Mouse (Mus musculus) spleen, postnatal 36 days (tissue): ENCODE results near the gene Inca1.

Experiments
- DNase-seq, 2 experiments: peaks; one replicate each; pipeline ENCODE4 v3.0.0; 2022; ENCODE audit warnings: low spot score in 2 of 2, mixed read lengths in 1 of 2

The Inca1 gene

DNA sequence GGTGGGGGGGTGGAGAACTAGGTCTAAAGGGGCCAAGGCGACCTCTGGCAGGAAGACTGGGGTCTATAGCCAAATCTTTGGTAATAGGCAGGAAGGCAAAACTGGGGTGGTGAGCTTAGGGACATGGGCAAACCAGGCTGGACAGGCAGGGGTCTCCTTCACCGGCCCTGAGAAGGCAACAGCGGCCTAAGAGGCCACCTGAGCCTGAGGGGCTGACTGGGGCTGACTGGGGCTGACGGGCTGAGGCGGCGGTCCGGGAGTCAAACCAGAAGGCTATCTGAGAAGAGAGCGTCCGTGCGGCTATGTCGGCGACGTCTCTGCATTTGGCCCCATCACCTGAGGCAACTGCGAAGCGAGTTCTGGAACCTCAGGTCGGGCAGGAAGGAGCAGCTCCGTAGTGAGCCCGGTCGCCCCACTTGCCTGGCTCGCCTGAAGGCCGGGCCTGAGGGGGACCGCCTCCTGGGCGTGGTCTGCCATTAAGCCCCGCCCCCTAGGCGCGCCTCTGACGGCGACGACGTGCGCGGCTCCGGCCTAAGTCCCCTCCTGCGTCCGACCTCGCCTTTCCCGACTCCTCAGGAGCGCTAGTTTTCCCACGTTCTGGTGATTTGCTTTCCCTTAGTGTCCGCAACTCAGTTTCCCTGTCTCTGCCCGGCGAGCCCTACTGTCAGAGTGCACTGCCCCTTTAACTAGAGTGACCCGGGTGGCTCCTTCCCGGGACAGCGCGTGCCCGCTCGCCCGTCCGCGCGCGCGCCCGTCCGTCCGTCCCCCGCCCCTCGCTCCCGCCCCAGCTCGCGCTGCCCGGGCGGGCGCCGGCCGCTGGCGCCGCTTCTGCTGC, at the start of gene Inca1, which contains the start of gene Kif1c:
Gene Inca1, minus strand, starts transcription at position 434 of the 835 bp plus-strand sequence.
Gene Kif1c, plus strand, starts transcription at position 827 of the 835 bp plus-strand sequence.
- peak; percentile 92 to 93 for DNase-seq

DNA sequence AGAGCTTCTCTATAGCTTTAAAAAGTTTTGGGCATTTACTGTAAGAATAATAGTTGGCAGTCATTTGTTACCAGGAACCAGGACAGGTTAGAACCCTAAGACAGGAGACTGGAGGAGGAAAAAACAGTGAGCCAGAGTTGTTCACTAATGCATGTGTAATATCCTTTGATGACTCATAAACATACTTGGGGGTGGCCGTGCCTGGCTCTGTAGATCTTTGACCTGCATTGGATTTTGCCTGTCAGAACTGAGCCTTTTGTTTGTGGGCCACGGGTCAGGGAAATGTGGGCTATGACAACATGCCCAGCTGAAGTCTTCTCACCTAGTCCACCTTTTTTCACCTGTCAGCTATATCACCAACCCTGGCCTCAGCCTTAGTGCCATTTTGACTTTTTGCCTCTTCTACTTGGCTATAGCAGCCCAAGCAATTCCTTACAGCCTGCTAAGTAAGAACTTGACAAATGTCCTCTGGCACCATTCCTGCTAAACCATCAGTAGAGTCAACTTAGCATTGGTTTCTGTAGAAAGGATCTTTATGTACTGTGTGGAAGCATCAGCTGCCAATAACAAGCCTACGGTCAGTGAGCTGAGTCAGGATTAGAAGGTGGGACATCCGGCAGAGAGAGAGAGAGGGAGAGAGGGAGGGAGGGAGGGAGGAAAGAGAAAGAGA, 48.1 kb upstream of the Inca1 start:
- no peak for DNase-seq

DNA sequence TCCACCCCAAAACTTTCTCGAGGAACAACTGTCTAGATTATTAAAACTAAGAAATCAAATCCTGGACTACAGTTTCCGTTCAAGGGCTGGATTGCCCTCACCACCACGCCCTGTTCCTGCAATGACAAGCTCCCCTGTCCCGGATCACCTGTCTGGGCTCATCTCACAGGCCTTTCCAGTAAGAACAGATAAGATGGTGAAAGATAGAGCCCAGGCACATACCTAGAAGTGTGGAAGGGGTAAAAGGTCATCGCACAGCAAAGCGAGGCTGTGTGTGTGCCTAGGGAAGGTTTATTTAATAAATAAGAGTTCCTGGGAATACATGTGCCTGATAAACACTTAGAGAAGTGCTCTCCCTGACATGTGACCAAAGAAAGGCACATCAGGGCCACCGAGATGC, 45.7 kb upstream of the Inca1 start:
- DNase-seq = no peak

GRCm38 (mm10) chr11:70742581-70743459, 42.9 kb upstream of the Inca1 start:
- DNase-seq = no peak

DNA sequence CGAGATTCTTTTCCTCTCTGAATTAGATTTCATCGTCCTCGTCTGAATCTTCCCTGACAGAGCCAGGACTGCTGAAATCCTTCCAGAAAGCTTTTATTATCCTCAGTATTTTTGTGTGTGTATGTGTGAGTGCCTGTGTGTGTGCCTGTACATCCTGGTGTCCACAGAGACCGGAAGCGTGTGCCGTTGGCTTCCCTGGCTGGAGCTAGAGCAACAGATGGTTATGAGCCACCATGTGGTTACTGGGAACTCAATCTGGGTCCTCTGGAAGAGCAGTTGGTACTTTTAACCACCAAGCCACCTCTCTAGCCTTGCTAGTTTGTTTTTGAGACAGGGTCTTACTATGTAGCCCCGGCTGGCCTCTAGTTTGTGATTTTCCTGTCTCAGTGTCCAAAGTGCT, 42.2 kb upstream of the Inca1 start:
- DNase-seq = no peak

DNA sequence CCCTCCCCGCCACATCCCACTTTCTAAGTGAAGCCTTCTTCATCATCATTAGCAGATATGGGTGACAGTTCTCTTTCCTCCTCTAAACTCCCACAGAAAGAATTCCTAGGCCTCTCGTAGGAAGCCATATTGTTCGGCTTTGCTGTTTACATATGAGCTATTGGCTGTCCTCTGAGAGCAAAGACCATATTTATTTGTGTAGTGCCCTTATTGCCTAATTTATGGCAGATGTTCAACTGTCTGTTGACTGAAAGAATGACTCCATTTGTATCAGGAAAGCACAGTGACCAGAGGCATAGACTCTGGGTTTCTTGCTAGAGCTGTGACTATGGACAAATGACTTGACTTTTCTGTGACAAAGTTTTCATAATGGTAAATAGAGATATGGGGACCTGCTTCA, 41.6 kb upstream of the Inca1 start:
- DNase-seq = no peak

- DNase-seq = no peak
Observed at GRCm38 (mm10) chr11:70737749-70738148, 37.8 kb upstream of the Inca1 start.

- DNase-seq = no peak
Observed at GRCm38 (mm10) chr11:70733256-70733655, 33.3 kb upstream of the Inca1 start.

GRCm38 (mm10) chr11:70731178-70731577, 31.2 kb upstream of the Inca1 start:
- no peak for DNase-seq

GRCm38 (mm10) chr11:70730427-70731038, 30.6 kb upstream of the Inca1 start:
- DNase-seq = no peak

DNA sequence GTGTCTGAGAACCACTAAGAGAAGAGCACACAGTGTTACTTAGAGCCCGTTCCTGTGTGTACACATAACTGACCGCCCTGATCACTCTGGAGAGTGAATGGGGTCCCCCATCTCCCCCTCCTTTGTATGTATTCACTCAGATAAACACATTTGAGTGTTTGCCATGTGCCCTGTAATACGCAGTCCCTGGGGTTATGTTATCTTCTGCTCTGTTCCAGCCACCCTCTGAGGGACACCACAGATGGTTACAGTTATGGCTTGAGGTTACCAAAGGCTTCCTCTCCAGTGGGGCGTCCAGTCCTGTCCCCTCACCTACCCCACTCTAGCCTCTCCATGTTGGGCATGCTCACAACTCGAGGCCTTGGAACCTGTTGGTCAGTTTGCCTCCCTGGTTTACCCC, 27.4 kb upstream of the Inca1 start:
- DNase-seq = no peak

GRCm38 (mm10) chr11:70726585-70726984, 26.6 kb upstream of the Inca1 start:
- no peak for DNase-seq

DNA sequence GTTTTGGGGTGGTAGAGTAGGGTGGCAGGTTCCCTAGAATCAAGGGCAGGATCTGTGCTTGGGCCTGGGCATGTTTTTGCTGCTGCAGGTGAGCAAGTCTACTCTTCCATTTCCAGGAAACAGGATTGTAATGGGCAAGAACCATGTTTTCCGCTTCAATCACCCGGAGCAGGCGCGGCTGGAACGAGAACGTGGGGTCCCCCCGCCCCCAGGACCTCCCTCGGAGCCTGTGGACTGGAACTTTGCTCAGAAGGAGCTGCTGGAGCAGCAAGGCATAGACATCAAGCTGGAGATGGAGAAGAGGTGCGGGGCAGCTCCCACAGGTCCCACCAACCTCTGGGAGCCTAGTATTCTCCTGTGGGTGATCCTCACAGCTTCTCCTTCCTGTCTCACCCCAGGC, 24.8 kb upstream of the Inca1 start:
- no peak for DNase-seq

GRCm38 (mm10) chr11:70721072-70721471, 21.1 kb upstream of the Inca1 start:
- no peak for DNase-seq

DNA sequence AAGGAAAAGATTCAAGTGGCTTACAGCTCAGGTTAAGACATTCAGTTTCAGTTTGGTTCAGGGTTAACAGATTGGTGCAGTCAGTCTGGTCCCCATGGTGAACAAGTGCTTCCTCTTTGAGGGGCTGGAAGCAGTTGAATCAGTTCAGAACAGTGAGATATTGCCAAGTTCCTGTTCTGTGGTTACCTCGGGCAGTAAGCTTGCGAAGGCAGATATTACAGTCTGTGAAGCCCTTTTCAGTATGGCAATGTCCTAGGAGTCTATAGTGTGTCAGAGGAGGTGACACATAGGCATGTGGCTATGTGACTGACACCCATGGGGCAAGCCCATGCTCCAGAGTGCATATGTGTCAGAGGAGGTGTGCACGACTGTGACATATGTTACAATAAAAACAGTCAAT, 20.6 kb upstream of the Inca1 start:
- peak; percentile 65 to 68 for DNase-seq

DNA sequence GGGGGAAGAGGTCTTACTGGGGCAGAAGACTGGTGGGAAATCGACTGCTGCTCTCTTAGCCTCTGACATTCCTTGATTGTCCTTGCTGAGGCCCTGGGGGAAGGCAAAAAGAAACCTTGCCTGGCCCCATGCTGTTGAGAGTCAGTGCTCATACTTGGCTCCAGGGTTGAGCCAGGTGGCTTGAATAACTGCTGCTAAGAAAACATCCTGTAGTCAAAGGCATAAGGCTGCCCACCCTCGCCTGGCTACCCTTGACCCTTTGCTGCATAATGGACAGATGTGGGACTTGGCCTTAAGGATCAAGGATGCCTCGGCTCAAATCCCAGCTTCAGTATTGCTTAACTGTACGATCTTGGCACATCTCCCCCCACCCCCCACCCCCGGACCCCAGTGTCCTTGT, 18.5 kb upstream of the Inca1 start:
- DNase-seq = no peak

DNA sequence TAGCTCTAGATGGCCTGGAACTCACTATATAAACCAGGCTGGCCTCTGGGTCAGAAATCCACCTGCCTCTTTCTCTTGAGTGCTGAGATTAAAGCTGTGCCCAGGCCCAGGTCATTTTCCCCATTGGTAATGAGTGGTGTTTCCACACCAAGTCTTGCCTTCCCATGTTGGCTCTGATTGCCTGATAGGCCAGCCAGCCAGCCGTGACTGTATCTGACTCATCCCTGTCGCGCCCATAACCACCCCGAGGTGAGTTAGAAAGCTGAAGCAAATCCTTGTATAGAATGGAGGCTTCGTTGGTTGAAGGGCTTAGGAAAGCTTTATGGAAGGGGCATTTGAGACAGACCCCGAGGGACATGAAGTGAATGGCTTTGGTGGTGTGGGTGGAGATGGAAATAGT, 15.9 kb upstream of the Inca1 start:
- DNase-seq = no peak

- no peak for DNase-seq
Observed at GRCm38 (mm10) chr11:70713222-70713621, 13.3 kb upstream of the Inca1 start.

GRCm38 (mm10) chr11:70711026-70711425, 11.1 kb upstream of the Inca1 start:
- DNase-seq = no peak

DNA sequence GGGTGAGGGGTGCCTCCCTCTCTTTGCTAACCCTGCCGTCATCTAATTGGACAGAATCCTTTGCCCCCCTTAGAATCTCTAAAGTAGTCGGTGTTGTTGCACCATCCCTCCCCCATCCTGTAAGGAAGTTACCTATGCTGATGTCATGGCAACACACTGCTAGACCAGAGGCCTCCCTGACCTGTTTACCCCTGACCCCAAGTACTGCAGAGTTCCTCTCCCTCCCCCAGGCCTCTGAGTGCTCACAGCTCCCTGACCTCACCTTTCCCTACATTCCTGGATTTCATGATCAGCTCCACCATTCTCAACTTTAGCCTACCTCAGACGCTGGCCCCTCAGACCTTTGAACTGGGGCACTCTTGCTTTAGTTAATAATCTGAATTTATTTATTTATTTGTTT, 6.2 kb upstream of the Inca1 start:
- DNase-seq = no peak

- no peak for DNase-seq
Observed at GRCm38 (mm10) chr11:70702781-70703180, 2.8 kb upstream of the Inca1 start.
